Mouse (Mus musculus): Measurements from ENCODE around the gene Celsr1.
"Not testable (repeated sequence)": the region's sequence is repeated elsewhere in the genome, so short reads cannot be mapped to it uniquely, and the experiment has no call there.

Gene Celsr1

DNA sequence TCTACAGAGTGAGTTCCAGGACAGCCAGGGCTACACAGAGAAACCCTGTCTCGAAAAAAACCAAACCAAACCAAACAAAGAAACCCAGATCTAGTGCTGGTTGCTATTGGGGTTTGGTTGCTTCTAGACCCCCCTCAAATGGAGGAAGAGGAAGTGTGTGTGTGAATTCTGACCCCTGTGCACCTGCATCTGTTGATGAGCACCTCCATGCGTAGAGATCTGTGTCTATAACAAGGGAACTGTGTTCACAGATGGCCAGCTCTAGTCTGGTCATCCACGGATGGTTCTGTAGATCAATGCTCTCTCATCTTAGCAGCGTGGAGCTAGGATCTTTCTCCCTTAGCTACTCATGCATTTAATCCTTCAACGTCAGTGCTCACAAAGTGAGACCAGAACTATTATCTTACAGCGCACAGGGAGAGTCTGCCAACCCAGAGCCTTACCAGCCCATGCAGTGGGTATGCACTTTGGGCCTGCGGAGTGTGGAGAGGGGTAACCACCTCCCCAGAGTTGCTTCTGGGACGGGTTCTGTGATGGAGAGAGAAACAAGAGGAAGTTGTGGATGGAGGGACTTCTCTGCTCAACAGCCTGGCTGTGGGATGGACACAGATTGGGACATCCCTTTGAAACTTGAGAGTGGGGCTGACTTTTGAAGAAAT, 30.7 kb upstream of the Celsr1 start:
- DNase-seq = no peak

DNA sequence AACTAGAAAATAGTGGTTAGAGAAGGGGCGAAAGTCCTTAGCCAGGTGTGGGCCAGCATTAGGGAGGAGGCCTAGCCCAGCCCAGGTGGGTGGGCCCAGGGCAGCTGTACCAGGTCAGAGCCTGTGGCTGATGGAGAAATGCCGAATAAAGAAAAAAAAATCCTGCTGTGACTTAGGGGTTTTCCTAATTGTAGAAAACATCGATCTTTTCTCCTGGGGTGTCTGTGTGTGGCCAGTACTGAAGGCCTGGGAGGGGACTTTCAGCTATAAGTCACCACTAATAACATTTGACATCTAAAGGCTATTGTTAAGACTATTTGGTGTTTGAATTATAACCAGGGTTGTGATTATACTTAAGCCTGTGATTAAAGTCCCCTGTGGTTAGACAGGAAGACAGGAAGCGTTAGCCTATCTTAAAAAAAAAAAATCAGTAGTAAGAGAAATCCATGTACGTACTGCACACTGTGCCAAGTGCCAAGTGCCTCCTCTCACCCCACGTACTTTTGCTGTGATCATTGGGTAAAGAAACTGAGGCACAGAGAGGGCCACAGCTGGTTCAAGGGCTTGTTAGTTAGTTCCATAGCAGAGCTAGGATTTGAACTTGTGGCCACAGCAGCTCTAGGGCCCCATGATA, 28.4 kb upstream of the Celsr1 start:
- DNase-seq = no peak

DNA sequence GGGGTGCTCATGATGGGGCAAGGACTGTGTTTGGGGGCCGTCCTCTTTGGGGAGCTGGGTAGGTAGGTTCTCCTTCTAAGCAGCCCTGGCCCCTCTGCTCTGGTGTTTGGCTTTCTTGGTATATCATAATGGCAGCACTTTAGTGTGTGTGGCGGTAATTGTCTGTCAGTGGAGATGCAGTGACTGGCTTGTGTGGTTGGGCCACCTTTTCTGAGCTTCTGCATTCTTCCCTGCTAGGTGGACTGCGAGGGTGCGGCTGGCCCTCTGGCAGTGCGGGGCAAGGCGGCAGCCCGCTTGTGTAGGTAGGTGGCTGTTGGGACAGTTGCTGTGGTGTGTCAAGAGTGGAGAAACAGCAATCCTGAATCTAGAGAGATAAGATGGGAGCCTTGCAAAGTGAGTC, 27.6 kb upstream of the Celsr1 start:
- peak in 1 of 2 experiments; percentile 2 for DNase-seq

DNA sequence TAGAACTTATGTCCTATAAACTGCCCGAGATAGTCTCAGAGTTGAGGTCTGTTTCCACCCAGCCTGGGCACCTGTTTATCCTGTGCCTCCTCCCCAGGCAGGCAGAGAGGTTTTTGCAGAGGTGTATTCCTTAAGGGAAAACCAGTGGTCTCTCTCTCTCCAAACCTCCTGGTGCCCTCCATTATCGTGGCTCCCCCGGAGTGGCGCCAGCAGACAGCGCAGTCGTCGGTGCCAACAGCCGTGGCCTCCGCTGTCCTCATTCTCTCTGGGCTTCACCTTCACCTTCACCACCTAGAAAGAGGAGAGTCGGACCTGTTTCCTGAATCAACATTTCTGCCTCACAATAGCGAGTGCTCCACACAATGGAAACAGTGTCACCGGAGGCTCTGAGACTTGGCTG, 27.0 kb upstream of the Celsr1 start:
- peak in 1 of 2 experiments; percentile 4 for DNase-seq

DNA sequence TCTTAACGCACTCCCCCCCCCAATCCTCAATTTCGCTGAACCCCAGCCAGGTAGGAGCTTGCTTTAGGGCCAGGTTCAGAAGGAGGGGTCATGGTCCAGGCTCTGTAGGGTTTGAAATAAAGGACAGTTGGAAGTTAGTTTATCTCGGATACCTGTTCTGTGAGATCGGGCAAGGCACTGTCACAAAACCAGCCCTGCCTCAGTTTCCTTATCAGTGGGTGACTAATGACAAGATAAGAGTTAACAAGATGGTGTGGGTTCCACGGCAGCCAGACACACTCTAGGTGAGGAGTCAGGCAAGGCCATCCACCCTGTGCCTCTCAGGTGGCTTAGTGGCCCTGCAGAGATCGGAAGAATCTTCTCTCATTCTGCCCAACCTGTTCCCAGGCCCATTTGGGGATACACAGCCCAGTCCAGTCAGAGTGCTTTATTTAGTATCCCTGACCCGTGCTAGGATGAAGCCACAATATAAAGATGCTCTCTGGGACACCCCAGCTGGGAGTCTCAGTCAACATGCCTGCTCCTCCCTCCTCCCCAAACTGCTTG, 26.3 kb upstream of the Celsr1 start:
- peak in 1 of 2 experiments; percentile 6 for DNase-seq

DNA sequence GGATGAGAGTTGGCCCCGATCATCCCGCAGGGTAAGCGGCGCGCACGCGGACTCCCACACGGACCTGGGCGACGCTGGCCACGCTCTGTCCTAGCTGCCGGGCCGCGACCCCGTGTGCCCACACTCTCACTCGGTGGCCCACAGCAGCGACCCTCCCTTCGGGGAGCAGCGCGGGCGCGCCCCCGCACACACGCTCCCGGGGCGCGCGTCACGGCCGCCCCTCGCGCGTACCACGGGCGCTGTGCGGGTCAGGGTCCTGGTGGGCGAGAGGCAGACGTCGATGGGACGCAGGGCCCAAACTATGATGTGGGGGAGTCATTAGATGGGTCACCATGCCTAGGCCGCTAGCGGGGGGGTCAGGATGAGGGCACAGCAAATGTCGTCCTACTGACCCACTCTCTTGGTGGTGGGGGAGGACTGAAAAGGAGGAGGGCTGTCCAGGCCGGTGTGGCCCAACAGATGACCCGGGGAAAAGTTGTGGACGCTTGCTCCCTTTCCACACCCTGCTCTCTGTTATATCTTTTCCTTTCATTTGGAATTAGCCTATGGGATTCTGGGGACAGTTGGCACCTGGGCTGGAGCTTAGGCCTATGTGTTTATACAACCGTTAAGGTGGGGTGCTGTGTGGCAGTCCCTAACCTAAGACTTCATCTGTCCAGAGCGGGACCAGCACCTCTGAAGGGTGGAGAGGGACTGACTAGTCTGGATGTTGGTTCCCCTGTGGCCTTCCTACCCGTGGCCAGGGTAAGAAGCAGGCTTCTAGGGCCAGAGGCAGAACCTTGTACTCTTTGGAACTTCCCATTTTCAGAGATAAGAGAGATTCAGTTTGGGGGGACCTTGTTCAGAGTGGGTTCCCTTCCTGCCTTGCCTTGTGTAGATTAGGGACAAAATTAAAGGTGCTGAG, 25.6 kb upstream of the Celsr1 start:
- DNase-seq = peak in 1 of 2 experiments; percentile 50

DNA sequence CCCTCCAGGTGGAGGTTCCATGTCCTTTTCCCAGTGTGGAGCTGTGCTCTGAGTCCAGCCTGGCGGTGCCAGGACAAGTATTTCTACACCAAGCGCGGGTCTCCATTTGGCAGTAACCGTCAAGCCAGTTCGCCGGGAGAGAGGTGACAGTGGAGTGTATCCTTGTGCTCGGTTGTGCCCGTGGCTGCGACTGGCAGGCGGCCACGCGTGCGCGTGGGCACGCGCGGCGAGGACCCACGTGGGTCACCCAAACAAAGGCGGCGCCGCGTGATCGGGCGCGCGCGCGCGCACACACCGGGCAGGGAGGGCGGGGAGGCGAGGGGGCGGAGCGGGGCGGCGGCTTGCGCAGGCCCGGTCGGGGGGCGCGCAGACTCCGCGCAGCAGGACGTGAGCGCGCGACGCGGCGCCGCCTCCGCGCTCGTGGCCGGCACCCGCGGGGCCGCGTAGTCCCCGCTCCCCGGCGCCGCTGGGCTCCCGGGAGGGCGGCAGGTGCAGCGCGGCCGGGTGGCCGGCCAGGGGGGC, 24.9 kb upstream of the Celsr1 start:
- peak; percentile 61 to 66 for DNase-seq

DNA sequence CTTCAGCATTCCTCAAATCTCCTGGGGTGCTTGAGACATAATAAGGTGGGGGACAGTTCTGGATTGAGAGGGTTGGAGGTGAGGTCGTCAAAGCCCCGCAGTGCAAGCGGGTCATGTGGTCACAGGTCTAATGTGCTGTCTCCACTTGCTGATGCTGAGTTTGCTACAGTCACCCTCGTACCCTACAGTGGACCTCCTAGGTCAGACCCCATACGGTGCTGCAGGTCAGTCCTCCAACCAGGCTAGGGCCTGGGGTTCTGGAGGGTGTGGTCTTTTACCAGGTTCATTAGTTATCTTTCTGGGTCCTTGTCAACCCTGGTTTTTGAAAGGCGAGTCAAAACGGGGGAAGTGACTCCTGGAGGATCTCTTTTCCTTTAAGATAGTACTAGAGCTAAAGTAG, 24.3 kb upstream of the Celsr1 start:
- DNase-seq = no peak

DNA sequence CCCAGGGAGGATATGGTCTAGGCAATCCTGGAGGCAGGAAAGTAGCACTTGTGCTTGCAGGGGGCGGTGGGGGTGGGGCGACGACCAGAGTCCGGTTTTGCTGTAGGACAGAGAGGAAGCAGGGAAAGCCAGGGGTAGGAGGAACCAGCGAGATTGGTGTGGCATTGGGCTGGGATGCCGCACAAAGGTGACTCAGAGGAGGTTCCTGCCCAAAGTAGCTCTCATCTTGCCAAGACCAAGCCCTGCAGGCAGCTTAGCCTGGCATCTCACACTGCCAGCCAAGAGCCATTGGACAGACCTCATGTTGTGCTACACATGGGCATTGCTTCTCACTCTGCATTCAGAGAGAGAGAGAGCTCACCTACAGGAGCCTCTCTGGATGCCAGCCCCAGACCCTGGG, 23.8 kb upstream of the Celsr1 start, which contains the start of gene Gramd4:
Gene Gramd4 (plus strand): TSS at position 283 of the 400 bp plus-strand sequence.
- DNase-seq = no peak

DNA sequence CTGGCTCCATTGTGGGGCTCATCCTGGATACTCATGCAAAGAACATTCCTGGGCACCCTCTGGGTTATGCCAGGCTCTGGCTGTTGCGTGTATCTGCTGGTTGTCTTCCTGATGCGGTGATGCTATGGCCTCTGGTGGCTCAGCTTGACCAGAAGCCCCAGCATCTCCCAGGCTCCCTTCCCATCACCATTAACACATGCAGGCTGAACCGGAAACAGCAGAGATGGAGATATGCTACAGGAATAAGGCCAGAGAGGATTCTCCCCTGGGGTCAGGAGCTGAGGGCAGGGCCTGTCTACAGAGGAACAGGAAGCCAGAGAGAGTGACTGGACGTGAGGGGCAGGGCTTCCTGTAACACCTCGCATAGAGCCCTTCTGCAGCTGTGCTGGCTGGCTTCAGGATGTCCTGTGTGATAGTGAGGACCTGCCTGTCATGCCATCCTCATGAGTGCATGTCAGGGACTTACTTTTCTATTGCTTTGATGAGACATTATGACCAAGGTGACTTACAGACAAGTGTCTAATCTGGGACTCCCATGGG, 22.7 kb upstream of the Celsr1 start:
- DNase-seq = no peak

DNA sequence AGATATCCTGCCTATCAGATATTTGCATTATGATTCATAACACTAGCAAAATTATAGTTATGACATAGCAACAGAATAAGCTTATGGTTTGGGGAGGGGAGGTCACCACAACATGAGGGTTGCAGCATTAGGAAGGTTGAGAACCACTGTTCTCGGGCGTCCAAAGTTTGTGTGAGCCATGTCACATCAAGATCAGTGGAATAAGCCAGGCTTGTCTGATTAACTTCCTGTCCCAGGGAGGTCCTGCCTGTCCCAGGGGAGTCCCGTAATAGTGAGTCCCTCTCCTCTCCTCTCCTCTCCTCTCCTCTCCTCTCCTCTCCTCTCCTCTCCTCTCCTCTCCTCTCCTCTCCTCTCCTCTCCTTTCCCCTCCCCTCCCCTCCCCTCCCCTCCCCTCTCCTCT, 21.3 kb upstream of the Celsr1 start:
- not testable (repeated sequence) for DNase-seq

DNA sequence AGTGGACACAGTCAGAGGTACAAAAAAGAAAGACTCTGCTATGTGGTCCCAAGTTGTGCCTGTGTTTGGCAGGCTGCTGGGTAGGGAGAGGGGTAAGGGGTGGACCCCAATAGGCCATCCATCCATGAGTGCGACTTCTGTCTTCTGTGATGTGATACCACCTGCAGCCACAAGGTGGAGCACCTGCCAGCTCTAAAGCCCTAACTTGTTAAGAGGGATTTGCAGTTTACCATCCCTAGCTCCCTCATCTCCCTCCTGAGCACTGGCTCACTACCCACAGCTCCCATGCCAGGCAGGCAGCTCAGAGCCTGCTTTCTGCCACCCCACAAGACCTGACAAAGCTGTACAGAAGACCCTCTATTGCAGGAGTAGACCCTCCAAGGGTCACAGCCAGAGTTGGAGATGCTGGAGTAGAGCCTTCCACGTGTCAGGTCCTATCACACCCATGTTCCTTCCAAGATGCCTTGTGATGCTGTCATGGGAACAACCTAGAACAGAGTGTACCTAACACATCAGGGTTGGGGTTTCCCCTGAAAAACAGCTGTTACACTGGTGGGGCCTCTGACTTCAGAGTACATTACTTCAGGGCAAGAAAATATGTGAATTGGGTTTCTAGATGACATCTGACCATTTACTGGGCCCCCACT, 20.4 kb upstream of the Celsr1 start:
- DNase-seq = peak in 1 of 2 experiments; percentile 57

DNA sequence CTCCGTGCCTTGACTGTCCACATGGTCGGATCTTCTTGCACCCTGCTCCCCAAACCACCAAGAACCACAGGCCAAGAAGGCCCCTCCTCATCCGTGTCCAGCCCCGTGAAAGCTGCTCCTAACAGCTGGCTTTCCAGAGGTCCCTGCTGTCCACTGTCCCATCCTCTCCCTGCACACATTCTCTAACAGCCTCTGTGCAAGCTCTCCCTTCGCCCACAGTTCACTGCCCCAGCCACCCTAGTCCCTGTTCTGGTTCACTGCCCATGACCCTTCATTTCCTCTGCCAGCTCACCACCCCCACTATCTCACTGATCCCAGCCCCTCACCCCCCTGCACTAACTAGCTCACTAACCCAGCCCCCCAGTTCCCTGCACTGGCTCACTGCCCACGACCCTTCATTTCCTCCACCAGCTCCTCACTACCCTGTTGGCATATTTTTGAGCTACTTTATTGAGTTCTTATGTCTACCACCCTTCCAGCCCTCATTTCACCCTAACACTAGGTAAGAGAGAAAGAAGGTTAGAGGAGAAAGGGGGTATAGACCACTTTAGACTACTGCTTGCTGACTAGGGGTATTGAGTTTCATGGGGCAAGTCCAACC, 18.4 kb upstream of the Celsr1 start:
- no peak for DNase-seq

DNA sequence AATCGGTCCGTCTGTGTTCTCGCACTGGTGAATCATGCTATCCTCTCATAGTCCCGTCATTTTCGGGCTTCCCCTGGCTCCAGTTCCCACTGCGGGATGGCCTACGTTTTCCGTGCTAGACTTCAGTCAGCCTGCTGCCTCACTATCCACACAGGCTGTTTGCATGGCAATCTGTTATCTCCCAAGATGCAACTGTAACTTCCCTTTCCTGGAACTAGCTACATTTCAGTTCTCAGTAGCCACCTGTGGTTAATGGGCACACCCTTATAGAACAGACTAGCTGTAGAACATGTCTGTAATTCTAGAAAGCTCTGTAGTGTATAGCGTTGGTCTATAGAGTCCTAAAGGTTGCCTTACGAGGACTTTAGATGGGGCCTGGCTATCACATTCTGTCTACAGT, 17.6 kb upstream of the Celsr1 start:
- no peak for DNase-seq

DNA sequence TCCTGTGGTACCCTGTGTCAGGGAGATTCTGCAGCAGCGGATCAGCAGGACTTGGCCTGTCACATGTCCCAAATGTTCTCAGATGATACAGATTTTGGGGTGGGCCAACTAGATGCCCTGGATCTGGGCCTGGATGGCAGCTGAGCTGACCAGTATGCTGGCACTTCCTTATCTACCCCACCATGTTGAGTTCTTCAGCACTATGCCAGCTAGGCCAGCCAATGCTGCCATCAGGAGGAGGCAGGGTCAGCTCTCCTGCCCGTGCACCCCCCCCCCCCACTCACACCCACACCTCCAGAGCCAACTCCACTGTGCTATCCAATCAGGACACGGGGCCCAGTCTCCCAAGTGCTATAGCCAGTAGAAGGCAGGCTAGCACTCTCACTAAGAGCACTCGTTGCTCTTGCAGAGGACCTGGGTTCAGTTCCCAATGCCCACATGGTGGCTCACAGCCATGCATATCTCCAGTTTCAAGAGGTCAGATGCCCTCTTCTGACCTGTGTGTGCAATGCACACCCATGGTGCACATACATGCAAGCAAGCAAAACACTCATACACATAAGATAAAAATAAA, 16.7 kb upstream of the Celsr1 start:
- DNase-seq = no peak

DNA sequence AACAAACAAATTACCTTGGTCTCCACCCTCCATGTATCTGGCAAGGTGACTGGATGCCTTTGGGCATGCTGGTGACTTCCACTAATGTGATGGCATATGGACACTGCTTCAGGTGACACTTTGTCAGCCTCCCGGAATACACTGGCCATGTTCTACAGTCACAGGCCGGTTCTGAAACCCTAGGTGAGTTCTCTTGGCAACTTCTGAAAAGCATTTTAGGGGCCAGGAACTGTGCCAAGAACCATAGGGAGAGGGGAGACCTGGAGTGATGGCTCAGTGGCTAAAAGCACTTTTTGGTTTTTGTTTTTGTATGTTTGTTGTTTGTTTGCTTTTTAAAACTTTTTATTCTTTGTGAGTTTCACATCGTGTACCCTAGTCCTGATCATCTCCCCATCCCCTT, 15.9 kb upstream of the Celsr1 start:
- no peak for DNase-seq

DNA sequence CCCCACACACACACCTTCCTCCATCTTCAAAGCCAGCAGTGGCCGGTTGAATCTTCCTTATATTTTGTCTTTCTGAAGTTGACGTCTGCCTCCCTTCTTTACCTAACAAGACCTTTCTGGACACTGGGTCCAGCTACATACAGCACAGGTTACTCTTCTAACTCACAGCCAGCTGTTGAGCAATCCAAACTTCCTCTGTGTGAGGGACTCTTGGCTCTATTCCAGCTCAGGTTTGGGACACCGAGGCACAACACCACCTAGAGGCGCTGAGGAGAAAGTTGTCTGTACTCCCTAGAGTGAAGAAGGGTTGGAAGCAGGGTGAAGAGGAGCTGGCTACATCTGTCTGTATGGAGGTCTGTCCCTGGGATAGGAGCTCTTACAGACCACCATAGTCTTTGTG, 8.8 kb upstream of the Celsr1 start:
- DNase-seq = no peak

DNA sequence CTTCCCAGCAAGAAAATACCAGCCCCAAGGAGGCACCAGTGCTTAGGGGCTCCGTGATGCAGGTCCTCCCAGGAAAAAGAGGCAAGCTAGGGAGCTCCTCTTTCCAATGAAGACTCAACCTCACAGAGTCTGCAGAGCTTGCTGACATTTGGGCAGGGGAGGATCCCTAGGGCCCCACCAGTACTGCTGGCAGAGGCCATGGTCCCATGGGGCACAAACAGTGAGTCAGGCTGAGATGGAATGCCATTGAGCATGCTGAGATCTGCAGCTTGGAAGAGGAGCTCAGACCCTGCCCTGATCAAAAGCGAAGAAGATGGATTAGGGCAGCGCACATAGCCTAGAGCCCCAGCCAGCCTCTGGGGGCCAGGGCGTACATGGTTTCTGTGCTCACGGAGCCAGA, 7.8 kb upstream of the Celsr1 start:
- DNase-seq = no peak

DNA sequence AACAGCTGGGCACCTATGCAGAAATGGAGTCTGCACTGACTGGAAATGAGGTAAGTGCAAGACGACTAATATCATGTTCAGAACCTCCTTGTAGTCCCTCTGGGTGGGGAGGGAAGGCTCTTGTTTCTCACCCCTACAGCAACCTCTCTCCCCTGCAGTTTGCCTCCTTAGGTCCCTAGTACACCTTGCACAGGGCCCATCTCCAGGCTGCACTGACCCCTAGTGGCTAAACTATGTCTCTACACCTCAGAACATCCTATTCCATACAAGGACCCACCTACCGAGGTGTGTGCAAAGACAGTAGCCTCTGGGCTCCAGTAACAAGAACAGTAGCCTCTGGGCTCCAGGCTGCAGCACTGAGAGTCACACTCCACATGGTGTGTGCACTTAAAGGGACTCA, 5.2 kb upstream of the Celsr1 start:
- peak in 1 of 2 experiments; percentile 55 for DNase-seq

DNA sequence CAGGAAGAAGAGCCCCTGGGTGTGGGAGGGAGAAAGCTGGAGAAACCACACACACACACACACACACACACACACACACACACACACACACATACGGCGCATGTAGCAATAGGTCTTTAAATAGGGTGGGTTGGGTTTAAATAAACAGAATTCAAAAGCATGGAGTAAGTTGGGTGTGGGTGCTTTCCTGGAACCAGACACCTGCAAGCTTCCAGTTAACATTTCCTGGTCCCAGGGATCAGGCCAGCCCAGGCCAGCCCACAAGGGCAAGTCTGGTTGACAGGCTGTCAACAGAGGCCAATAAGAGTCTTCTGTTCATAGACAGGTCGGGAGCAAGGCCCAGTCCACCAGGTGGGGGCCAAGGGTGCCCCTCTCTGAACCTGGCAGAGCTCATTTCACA, 2.3 kb upstream of the Celsr1 start:
- DNase-seq = no peak

DNA sequence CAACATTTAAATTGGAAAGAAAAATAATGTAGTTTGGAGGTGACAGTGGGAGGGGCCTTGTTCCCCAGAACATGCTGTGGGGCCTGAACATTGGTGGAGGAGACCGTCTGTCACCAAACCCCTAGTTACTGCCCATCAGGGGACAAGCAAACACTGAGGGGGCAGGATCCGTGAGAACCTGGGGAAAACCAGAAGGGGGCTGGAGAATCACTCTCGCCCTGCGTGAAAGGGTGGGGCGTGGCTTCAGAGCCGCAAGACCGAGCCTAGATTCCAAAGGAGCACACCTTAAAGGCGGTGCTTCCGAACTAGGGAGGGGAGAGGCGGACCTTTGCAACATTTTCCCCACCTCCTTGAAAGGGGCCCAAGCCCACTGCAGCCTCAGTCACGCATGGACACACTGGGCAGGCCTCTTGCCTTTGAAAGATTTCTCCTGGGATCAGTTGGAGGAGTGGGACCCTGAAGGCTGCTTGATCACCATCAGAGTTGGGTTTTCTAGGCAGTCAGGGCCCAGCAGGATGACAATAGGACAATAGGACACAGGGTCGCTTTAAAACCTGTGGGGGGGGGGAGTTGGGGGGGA, 1.3 kb upstream of the Celsr1 start:
- no peak for DNase-seq
